Mouse (Mus musculus) gonadal fat pad, adult 2 months (tissue): ENCODE measurements around the gene Tmem204. TPM values are rescaled to one million over a fixed set of nuclear protein-coding genes. Genes with fewer than 3 reads are reported as not detected.

Experiments
- DNase-seq: peaks from one replicate; pipeline ENCODE4 v3.0.0-alpha.2; 2012; ENCODE audit warnings: low read depth
- polyA plus RNA-seq: library from polyadenylated mRNA; depleted of rRNA; stranded (reverse); fragments of >200 nt; gene quantifications from 2 replicates; pipeline ENCODE4 v1.2.3, GENCODE M21; 2012

Gene Tmem204
- polyA plus RNA-seq, 1 experiment, result 53.0 TPM

DNA sequence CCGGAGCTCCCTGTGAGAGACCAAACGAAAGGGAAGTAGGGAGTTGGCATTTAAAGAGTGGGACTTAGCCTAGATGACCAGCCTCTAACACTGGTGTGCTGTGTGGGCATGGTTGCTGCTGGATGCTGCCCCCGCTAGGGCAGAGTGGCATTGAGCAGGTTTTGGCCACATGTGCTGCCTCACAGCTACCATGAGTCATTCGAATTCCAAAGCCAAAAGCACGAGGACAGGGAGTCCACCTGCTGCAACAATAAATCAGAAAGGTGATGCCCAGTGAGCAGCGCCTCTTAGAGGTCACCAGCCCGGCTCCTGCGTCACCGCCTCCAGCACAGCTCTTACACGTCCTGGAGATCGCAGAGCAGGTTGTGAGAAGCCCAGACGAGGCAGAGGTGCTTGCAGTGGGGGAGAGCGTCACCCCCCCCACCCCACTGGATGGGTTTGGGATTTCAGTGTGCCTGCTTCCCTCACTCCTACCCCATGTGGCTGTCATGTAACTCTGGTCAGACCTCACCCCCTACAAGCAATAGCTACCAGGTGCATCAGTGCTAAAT lies 1.5 kb upstream of the Tmem204 start:
- no peak for DNase-seq

DNA sequence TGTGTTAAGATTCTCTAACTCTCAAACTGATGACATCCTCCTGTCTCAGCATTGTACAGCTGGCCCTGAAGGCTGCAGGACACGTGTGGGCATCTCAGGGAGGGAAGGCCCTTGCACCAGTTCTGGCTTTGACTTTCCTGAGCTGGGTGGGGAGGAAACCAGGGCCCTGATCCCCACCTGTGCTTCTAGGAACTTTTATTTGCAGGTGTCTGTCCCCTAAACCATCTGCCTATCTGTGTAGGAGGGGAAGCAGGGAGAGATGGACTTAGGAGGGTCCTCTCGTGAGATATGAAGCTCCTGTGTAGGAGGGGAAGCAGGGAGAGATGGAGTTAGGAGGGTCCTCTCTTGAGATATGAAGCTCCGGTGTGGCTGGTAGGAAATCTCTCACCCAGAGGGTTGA lies 504 bp downstream of the Tmem204 start:
- DNase-seq, result no peak

DNA sequence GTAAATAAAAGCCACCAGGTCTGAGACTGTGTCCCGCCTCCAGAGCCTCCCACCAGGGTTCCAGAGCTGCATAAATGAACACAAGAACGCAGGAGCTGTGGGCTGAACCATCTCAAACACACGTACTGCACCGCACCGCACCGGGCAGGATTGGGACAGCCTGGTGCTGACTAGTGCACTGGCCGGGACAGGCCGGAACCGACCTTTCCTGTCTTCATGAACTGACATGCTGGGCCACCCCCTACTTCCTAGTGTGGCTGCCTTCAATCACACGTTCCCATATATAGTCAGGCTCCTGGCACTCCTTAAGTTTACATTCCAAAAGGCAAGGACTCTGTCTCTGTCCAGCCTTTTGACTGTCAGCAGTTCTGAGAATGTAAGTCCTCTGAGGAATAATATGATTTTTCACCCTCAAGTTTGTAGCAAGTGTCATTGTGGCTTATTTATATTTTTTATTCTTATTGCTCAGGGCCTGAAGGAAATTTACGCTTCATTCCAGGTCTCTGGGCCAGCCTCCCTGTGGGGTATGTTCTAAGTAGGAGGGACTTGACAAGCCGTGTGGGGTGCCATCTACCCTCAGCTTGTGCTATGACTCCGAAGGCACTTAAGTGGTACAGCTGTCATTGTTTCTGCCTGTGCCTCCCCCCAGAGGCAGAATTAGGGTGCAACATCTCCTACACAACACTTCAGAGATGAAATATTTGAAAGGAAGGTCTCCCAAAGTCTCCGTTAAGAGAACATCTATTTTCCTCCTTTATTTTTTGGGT lies 1.1 kb downstream of the Tmem204 start:
- no peak for DNase-seq

DNA sequence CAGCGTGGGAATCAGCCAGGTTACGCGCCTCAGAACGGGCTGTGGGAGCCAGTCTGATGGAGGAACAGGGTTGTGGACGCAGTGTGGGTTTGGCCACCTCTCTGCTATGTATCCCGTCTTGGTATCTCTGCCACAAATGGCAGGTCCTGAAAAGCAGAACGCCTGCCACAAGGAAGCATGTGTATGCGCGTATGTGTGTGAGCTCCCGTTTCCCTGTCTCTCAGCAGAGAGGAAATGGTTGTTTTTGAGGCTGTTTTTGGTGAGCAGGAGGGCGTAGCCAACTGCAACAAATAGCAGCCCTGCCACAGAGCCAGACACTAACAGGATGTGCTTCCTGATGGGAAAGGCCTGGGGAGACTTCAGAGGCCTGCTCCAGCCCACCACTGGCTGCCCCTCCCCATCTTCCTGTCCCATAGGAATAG lies 2.4 kb downstream of the Tmem204 start:
- DNase-seq, result no peak

DNA sequence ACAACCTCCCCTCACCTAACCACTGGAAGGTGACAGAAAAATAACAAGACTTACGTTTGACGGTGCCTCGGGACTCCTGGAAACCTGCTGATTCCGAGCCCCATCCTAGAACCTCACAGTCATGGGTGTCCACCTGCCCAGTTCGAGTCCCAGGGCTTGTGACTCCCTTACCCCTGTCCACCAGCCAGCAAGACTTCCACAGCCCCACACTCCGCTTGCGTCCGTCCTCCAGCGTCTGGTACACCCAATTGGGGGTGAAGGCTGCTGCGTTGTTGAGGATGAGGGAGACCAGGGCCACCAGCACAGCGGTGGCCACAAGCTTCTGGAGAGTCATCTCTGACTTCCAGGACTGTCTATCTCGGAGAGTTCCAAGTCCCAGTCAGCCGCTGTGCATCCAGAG lies 3.2 kb downstream of the Tmem204 start:
- DNase-seq, result no peak

DNA sequence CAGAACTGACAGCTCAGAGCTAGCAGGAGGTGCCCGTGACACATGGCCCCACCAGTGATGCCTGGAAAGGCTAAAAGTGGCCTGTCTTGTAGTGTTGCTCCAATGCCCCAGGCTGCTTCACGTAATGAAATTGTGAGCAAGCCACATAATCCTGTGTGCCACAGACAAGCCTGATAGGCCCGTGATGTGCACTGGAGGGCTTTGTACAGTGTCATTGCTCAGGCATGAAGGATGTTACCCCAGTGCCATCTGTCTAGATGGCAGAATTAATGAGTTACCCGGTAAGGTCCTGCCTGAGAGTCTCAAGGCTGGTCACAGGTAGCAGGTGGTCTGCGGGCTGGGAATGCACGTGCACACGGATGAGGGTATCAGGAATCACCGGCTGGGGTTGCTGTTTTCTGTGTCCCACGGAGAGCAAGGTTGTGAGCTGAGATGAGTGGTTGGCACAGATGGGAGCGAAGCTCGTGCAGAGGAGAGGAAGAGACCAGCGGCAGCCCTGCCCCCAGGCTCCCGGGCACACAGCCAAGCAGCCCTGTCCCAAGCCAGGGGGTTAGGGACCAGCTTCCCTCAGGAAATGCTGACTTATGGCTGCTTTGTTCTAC lies 5.5 kb downstream of the Tmem204 start:
- DNase-seq, result no peak

DNA sequence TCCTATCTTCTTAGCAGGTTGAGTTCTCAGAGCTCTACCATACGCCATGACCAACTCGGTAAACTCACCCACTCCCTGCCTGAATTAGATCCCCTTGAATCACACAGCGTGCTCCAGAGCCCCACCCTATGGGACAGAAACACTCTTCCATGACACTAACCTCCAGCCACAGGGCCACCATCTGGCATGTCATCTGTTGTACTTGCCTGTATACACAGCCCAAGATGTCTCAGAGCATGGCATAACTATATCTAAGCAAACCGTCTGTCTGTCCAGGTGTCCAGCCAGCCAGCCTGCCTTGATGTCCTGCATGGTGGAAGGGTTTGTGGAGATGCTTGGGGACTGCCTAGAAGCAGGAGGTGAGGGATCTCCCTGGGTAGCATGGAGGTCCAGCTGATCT lies 6.5 kb downstream of the Tmem204 start:
- DNase-seq, result no peak

DNA sequence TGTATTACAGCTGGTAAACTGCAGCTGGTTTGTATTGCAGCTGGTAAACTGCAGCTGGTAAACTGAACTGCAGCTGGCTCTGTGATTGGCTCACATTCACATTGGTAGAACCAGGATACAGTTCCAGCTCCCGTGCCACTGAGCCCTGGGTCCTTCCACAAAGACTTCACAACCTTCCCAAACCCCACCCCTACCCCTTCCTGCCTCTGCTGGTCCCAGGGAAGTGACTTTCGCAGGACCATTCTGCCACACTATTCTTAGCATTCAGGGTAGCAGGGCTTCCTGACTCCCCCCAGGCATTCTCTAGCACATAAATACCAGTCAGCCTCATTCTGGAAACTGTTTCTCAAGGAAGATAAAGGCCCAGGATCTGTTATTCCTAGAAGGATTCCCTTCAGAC lies 14.7 kb downstream of the Tmem204 start:
- no peak for DNase-seq

DNA sequence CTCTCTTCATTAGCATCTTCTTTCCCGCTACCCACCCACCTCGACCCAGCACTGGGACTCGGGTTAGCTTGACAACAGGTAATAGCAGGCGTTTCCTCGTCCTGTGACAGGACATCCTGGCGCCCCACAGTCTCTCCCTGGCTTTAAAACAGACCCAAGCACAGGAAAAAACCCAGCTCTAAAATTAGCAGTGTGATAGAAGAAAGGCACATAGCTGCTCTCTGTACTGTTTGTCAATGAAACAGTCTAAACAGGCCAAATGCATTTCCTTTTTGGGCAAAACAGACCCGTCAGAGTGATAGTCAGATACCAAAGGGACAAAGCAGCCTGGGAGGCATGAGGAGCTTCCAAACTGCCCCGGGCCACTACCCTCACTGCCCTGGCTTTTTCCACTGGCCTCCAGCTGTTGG lies 15.9 kb downstream of the Tmem204 start:
- DNase-seq, result no peak

DNA sequence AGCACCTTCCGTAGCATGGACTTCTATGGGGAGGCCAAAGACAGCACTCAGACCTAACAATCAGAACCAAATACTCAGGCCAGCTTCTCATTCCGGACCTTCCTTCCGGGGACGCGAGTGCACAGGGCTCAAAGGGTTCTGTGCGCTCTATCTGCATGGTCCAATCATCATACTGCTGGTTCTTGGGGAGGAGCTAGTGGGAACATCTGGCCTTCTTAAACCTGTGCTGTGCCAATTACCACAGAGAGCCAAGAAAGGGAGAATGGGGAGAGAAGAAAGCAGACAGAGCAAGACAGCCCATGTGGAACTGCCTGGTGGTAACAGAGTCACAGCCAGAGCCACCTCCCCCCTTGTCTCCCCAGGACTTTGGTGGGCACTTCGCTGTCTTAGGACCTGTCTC lies 16.8 kb downstream of the Tmem204 start:
- no peak for DNase-seq

DNA sequence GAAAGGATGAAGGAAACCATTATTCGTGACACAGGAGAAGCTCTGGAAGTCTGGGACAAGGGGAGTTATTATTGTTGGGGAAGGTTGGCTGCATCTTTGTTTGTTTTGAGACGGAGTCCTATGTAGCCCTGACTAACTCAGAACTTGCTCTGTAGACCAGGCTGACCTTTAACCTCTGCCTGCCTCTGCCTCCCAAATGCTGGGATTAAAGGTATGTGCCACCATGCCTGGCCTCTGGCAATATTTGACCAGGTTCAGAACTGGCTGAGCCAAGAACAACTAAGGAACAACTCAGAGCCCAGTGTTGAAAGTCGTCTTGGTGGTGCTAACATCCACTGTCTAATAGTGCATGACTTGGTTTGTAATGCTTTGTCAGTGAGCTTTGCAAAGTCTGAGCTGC lies 18.2 kb downstream of the Tmem204 start:
- no peak for DNase-seq

DNA sequence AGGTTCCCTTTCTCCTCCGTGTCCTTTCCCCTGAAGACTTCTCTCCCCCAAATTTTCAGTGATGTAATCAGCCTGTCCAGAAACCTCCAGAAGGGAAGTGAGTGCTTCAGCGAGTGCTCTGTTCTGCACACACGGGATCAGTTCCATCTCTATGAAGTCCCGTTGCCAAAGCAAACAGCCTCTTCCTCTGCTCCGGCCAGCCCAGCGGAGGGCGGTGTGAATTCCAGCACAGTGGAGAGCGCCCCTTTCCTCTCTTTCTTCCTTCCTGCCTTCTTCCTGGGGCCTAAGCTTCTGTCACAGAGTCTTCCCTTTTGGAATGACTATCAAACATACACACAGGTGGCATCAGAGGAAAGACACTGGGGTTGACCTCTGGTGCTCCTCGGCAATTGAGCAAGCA lies 19.0 kb downstream of the Tmem204 start:
- no peak for DNase-seq

DNA sequence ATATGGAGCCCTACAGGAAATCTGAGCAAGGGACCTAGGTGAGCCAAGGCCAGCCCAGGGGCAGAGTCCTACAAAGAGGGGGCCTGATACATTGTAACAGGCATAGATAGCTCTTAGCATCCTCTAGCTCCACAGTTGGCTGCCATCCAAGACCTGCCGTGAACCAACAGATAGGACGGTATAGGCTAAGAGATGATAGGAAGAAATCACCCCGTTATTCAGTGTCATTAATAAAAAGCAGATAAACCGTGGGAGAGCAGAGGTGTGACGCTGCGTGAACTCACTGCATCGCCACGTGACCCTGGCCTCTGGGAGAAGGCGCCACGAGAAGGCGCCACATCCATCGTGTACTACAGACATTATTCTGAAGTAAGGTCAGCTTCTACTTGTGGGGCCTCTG lies 19.5 kb downstream of the Tmem204 start:
- DNase-seq, result no peak

DNA sequence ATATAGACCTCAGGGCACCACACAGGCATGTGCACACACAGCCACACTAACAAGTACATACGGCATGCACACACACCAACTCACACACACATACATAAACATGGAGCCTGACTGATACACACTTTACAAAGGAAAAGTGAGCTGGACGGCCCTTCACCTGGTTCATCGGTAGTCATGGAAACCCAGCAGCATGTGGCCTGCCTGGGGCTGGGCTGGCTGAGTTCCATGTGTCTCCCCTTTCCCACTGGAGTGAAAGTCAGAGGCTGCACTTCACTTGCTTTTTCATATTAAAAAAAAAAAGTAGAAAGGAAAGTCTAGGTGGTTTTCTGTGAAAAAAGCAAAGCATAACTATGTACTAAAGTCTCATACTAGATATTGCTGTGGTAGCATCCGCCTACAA lies 20.1 kb downstream of the Tmem204 start:
- DNase-seq, result no peak

DNA sequence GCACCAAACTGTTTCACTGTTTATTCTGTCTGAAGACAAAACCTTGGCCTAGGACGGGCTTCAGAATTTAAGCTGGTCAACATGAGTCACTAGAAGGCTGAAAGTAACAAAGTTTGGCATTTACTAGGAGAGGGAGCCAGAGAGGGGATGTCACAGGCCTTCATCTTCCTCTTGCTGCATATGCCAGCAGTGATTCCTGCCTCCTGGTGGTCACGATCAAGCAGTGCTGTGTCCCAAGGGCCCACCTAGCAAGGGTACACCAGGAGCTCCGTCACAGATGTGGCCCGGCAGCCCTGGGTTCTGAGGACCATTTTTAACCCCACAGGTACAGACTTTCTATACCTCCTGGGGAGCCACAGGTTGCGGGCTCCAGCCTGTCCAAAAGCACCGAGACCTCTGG lies 26.4 kb downstream of the Tmem204 start:
- DNase-seq, result no peak

DNA sequence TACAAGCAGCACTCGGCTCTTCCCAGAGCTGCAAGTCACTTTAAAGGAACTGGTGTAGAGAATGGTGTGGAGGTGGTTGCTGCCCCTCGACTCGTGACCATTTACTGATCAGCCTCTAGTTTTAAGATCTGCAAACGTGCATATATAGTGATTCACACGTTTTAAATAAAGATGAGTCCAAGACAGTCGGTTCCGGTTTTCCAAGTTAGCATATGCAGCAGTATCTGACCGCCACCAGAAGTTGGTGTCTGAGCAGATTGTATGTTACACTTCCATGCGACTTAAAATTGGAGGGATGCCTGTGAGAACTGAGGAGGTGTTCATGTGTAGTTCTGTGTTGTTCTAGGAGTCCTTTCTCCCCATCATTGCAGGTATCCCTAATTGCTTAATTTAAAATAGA lies 30.1 kb downstream of the Tmem204 start:
- DNase-seq, result no peak

DNA sequence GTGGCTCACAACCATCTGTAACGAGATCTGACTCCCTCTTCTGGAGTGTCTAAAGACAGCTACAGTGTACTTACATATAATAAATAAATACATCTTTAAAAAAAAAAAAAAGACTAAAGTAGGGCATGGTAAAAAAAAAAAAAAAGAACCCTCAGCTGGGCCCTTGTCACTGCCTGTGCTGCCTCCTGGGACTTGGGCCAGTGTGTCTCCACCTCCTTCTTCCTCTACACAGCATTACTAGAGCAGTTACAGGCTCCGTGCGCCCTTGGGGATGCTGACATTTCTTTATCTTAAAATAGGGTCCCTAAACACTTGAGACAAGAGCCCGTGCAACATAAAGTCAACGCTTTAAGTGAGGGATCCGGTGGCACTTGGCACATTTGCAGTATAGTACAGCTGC lies 36.2 kb downstream of the Tmem204 start:
- DNase-seq, result no peak

DNA sequence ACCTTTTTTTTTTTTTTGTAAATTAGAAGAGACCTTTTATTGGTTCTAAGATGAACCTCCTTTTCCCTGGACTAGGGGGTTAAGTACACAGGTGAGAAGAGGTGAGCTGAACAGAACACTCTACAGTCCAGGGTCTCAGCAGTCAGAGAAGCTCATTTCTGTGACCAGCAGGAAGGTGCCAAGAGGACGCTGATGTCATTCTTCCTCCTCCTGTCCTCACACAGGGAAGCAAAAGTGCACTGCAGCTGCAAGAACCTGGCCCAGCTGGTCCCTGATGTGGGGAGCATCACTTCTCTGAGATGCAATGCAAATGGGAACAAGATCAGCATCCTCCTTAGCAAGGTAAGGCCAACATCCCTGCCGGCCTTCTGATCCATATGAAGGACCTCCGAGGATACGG lies 38.1 kb downstream of the Tmem204 start:
- no peak for DNase-seq

DNA sequence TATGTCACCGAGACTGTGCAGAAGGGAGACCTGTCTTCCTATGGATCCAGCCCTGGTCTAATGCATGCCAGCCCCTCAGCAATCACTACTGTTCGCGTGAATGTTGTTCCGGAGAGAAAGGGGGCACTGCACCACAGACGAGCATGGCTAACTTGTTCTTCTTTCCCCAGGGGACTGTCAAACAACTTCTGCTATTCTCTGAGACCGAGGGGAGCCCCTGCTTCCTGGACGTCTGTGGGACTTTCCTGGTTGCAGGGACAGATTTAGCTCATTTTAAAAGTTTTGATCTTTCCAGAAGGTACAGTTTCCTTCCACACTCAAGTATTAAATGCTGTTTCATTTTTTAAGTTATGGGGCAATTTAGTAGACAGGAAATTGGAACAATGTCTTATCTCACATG lies 38.5 kb downstream of the Tmem204 start:
- no peak for DNase-seq

DNA sequence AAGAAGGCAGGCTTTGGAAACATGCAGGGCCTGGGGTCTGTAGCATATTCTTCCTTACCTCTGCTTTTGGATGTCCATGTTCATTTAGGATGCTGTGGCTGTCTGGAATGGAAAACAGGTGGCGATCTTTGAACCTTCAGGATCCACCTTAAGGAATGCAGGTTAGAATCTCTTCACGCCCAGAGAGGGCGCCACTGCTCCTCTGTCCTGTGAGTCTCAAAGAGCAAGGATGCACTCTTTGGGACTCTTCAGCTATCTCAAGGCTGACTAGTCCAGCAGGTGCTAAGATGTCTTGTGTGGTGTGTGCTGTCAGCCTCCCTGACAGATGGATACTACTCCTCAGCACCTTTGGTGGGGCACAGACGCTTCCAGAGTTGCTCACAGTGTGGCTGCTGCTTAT lies 47.2 kb downstream of the Tmem204 start:
- DNase-seq, result no peak

DNA sequence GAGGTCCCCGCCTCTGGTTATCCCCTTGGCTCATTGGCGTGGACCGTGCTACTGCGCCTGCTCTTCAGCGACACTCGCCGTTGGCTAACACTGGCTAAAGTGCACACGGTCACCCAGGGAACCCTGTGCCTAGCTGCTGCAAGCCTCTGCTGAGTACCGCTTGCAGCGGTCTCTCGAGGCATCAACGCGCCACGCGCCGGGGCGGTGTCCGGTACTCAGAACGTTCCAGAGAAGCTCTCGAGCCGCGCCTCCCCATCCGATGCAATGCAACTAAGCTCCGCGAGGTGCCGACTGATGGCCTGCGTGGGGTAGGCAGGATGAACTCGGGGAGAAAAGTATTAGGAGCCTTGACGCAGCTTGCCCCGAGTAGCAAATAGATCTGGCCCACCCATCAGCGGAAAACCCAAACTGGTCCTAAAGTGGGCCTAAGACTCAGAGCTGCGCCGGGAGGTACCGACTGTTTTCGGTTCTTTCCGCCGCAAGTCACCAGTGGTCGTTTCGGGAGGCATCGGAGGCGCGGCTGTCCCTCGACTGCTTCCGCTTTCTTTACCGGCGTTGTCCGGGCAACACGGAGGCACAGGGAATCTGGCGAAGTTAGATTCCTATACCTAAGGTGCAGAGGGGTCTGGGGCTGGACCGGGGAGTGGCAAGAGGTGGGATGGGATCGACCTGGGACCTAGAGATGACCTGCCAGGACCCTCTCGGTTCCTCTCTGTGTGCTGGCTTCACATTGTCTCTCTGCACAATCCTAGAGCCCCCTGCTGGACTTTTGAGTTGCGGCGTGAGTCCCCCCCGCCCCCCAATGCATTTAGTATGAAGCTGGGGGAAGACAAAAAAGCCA lies 66.9 kb downstream of the Tmem204 start:
- DNase-seq, result no peak

DNA sequence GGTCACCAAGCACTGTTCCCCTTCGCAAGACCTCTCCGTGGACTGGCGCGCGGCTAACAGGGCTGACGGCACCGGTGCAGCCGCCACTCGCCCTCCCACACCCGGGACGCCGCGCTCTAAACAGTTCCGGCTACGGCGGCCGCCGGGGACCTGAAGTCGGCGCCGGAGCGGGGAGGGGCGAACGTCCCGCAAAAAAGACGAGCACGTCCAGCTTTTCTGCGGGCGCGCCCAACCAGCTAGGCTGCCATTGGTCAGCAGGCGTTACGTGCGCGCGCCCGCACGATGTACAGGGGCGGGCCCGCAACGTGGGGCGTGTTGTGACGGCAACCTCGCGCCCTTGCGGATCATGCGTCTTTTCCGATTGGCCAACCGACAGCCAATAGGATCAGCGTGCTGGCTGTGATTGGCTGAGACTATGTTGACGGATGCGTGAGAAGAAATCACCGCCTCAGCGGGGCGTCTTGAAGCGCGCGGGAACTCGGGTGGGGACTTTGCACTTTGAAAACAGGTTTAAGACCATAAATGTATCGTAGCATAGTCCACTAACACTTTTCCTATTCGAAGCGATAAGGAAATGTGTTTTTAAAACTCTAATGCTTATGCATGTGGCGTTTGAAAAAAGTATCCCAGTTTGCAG lies 67.6 kb downstream of the Tmem204 start, which contains the start of the genes Cramp1l and Ift140:
Gene Cramp1l, minus strand, starts transcription at position 134 of the 637 bp plus-strand sequence.
Gene Ift140, plus strand, starts transcription at position 431 of the 637 bp plus-strand sequence.
- DNase-seq, result peak; percentile 85
